Mouse (Mus musculus): ENCODE measurements around the gene Alg14. TPM values are rescaled to one million over a fixed set of nuclear protein-coding genes. Genes with fewer than 3 reads are reported as not detected.
A peak's percentile ranks its signal among the peaks of the same experiment; 100 is the strongest.

Gene Alg14
- total and polyA plus RNA-seq, 3 experiments, result 3.2 to 20.1 TPM; not detected in 1

- no peak for DNase-seq (ENCODE audit: low read depth, low spot score)
- H3K4me3 ChIP-seq (ENCODE audit: control insufficient read depth in 1 of 2, insufficient read depth in 1 of 2, low read depth in 2 of 2, low read length in 2 of 2), result no peak overlapping the region
- no peaks in the 10 kb centered on the region for H3K4me1 ChIP-seq (ENCODE audit: control insufficient read depth in 1 of 2, insufficient read depth in 2 of 2, low read length in 2 of 2)
- no peak for TF ChIP-seq USF1 (IDR thresholded peaks at IDR 0.05; ENCODE audit: low read depth, low read length)
- TF ChIP-seq E2F4 (IDR thresholded peaks at IDR 0.05; ENCODE audit: borderline replicate concordance, low read depth, low read length), result no peak
- TF ChIP-seq SMC3 (IDR thresholded peaks at IDR 0.05; ENCODE audit: low read depth, low read length), result no peak
- no peak for TF ChIP-seq CTCF (IDR thresholded peaks at IDR 0.05 in 2 of 3, conservative IDR thresholded peaks at IDR 0.05 in 1 of 3; ENCODE audit: control insufficient read depth in 1 of 3, insufficient read depth in 1 of 3, low read depth in 2 of 3, low read length in 3 of 3, poor library complexity in 1 of 3, severe bottlenecking in 1 of 3)
- H3K9ac ChIP-seq (ENCODE audit: control insufficient read depth, low read depth, low read length, poor library complexity, severe bottlenecking), result no peak overlapping the region
- no peaks in the 10 kb centered on the region for H3K36me3 ChIP-seq (ENCODE audit: control insufficient read depth in 1 of 2, insufficient read depth in 2 of 2, low read length in 2 of 2)
- no peaks in the 10 kb centered on the region for H3K9me3 ChIP-seq (replicated peaks; ENCODE audit: insufficient read depth, low read length)
- no peak overlapping the region for H3K27ac ChIP-seq (ENCODE audit: control insufficient read depth, low read depth, low read length)
- no peaks in the 10 kb centered on the region for H3K79me2 ChIP-seq (ENCODE audit: control insufficient read depth, insufficient read depth, low read length, poor library complexity)
- no peaks in the 10 kb centered on the region for H3K27me3 ChIP-seq (ENCODE audit: control insufficient read depth in 1 of 2, insufficient read depth in 2 of 2, low read length in 2 of 2)
These were observed 6.4 kb upstream of the Alg14 start for GRCm38 (mm10) chr3:121285219-121285618.

GRCm38 (mm10) chr3:121287151-121287550 lies 4.4 kb upstream of the Alg14 start:
- no peaks in the 10 kb centered on the region for H3K9me3 ChIP-seq (replicated peaks; ENCODE audit: insufficient read depth, low read length)
- H3K4me1 ChIP-seq (ENCODE audit: control insufficient read depth in 1 of 2, insufficient read depth in 2 of 2, low read length in 2 of 2), result 0 out of 4 replicates have a peak, but pooled peaks cover 0 to 5% of the 10 kb centered on the region in 2 experiments
- TF ChIP-seq MAFK (IDR thresholded peaks at IDR 0.05; ENCODE audit: borderline replicate concordance, low read depth, low read length) (no peak), TBP (IDR thresholded peaks at IDR 0.05; ENCODE audit: low read depth, low read length) (0 out of 2 replicates have a peak, but pooled peaks have one; percentile 31), MYB (IDR thresholded peaks at IDR 0.05; ENCODE audit: low read depth, low read length) (no peak), ZNF384 (IDR thresholded peaks at IDR 0.05; ENCODE audit: low read depth, low read length) (no peak), KAT2A (conservative IDR thresholded peaks at IDR 0.05; ENCODE audit: low read depth, low read length) (no peak), BHLHE40 (IDR thresholded peaks at IDR 0.05; ENCODE audit: borderline replicate concordance, low read depth, low read length) (no peak), POLR2AphosphoS5 (IDR thresholded peaks at IDR 0.05; ENCODE audit: borderline replicate concordance, low read depth, low read length) (no peak), POLR2AphosphoS2 (IDR thresholded peaks at IDR 0.05; ENCODE audit: low read length) (no peak), CHD1 (IDR thresholded peaks at IDR 0.05; ENCODE audit: low read depth, low read length) (no peak), ZMIZ1 (IDR thresholded peaks at IDR 0.05; ENCODE audit: low read depth, low read length) (no peak), SMC3 (IDR thresholded peaks at IDR 0.05; ENCODE audit: low read depth, low read length) (peak; percentile 8; the same call in 1 of the 2 replicates), USF1 (IDR thresholded peaks at IDR 0.05; ENCODE audit: low read depth, low read length) (no peak), CTCF (IDR thresholded peaks at IDR 0.05 in 2 of 3, conservative IDR thresholded peaks at IDR 0.05 in 1 of 3; ENCODE audit: control insufficient read depth in 1 of 3, insufficient read depth in 1 of 3, low read depth in 2 of 3, low read length in 3 of 3, poor library complexity in 1 of 3, severe bottlenecking in 1 of 3) (peak in 1 of 3 experiments; percentile 28; a peak in 1 of 6 replicates)
- peak; percentile 16 for DNase-seq (ENCODE audit: low read depth, low spot score)
- H3K27ac ChIP-seq (ENCODE audit: control insufficient read depth, low read depth, low read length), result no peak overlapping the region
- no peaks in the 10 kb centered on the region for H3K27me3 ChIP-seq (ENCODE audit: control insufficient read depth in 1 of 2, insufficient read depth in 2 of 2, low read length in 2 of 2)
- no peak overlapping the region for H3K4me3 ChIP-seq (ENCODE audit: control insufficient read depth in 1 of 2, insufficient read depth in 1 of 2, low read depth in 2 of 2, low read length in 2 of 2)
- H3K36me3 ChIP-seq (ENCODE audit: control insufficient read depth in 1 of 2, insufficient read depth in 2 of 2, low read length in 2 of 2), result no peaks in the 10 kb centered on the region; a peak in 1 of 4 replicates
- H3K79me2 ChIP-seq (ENCODE audit: control insufficient read depth, insufficient read depth, low read length, poor library complexity), result no peaks in the 10 kb centered on the region; the same call in 1 of the 2 replicates
- H3K9ac ChIP-seq (ENCODE audit: control insufficient read depth, low read depth, low read length, poor library complexity, severe bottlenecking), result no peak overlapping the region
